Mouse (Mus musculus) forebrain, embryonic 10.5 days (tissue): ENCODE measurements at regions not wholly inside any gene's neighbourhood (a gene's known extent, or its start where the extent isn't known, plus 50 kb on each side); places are given as distances from the start of the nearest gene placed in this dataset.

Experiments used
- DNase-seq: peaks from one replicate; pipeline ENCODE4 v3.0.0-alpha.2; 2017; ENCODE audit warnings: low spot score; ENCODE audit errors: extremely low spot score
- H3K27ac ChIP-seq: fragments of 300-500 bp; sonication (generic); 2 replicates; pipeline ENCODE4 v1.5.1; 2016; ENCODE audit warnings: mild to moderate bottlenecking
- H3K27me3 ChIP-seq: fragments of 300-500 bp; sonication (generic); 2 replicates; pipeline ENCODE4 v1.6.1; 2016; ENCODE audit warnings: mild to moderate bottlenecking; ENCODE audit not compliant: poor library complexity, severe bottlenecking
- H3K36me3 ChIP-seq: fragments of 300-500 bp; sonication (generic); replicated peaks from 2 replicates; pipeline ENCODE4 v1.6.1; 2016; ENCODE audit warnings: mild to moderate bottlenecking, moderate library complexity
- H3K4me1 ChIP-seq: fragments of 300-500 bp; sonication (generic); 2 replicates; pipeline ENCODE4 v1.6.1; 2016
- H3K4me3 ChIP-seq: fragments of 300-500 bp; sonication (generic); 2 replicates; pipeline ENCODE4 v1.5.1; 2016; ENCODE audit warnings: mild to moderate bottlenecking, moderate library complexity
- H3K9me3 ChIP-seq: fragments of 300-500 bp; sonication (generic); 2 replicates; pipeline ENCODE4 v1.6.1; 2016; ENCODE audit warnings: mild to moderate bottlenecking, moderate library complexity
- WGBS: fragments of 180-500 bp; shearing (Covaris S2); methylation state at CpG from one replicate; pipeline ENCODE4 v1.1.7; 2016; 5-methylcytosine and 5-hydroxymethylcytosine counted together

DNA sequence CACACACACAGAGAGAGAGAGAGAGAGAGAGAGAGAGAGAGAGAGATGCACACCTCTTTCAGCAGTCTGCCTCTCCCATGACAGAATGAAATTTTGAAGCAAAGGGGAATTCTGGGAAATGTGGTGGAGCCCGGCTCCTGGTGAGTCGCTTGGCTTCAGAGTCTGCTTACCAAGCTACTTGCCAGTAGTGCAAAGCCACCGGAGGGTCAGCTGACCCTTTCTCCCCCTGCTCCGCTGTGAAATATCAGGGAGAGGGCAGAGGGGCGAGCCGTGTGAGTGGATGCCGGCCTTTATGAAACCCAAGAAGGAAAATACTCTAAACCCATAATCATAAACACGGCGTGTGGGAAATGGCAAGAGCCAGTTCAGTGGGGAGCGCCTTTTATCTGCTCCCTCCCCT lies 84.2 kb upstream of the Gsc start:
- no peak for DNase-seq
- Histone ChIP-seq H3K9me3 (no peaks in the 10 kb centered on the region), H3K4me1 (peaks cover 26% of the 10 kb centered on the region), H3K27ac (no peak overlapping the region), H3K27me3 (peaks cover 13% of the 10 kb centered on the region), H3K36me3 (no peaks in the 10 kb centered on the region), H3K4me3 (no peak overlapping the region)
- WGBS = 91% methylated on average over 10 of the region's 10 CpGs

DNA sequence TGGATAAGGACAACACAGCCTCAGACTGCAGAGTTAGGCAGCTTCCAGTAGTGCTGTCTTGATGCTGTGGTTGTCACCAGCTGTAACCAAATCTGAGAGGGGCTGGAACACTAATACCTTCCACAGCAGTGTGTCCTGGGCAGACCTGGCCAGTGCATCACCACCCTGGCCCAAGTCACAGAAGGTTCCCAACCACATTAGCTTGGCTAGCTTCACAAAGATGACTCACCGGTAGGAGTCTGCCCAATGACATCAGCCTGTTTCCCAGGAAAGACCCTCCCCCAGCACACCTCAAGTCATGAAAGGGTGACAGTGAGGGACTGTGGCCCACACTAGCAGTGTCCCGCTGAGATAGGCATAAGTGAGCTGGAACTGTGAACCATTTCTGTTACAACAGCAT lies 75.5 kb upstream of the Gsc start:
- Histone ChIP-seq H3K36me3 (no peaks in the 10 kb centered on the region), H3K9me3 (no peaks in the 10 kb centered on the region), H3K4me1 (peaks cover 16% of the 10 kb centered on the region), H3K27ac (no peak overlapping the region), H3K4me3 (no peak overlapping the region), H3K27me3 (peaks cover 19% of the 10 kb centered on the region)
- DNase-seq = no peak
- 83% methylated on average over 2 of the region's 2 CpGs for WGBS

DNA sequence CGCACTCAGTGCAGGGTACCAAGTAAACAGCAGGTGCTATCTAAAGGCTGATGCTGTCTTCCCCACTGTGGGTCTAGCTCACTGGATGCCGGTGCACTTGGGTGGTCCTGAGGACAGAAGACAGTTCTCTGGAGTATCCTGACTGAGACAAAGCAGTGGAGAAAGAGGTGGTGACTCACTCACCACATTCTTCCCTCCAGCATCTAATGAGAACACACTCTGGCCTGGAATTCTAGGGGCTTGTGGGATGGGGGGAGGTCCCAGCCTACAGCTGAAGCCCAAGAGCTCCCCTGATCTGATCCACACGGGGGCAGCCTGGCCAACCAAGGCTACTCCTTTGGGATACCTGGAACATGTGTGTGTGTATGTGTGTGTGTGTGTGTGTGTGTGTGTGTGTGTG lies 74.4 kb upstream of the Gsc start:
- no peak for DNase-seq
- no peak overlapping the region for H3K4me3 ChIP-seq
- 85% methylated on average over 3 of the region's 3 CpGs for WGBS
- H3K9me3 ChIP-seq = no peaks in the 10 kb centered on the region
- no peaks in the 10 kb centered on the region for H3K36me3 ChIP-seq
- H3K27me3 ChIP-seq = peaks cover 14% of the 10 kb centered on the region; the same call in 1 of the 2 replicates
- H3K27ac ChIP-seq = peak overlapping the region; percentile 40; the same call in 1 of the 2 replicates
- peaks cover 15% of the 10 kb centered on the region for H3K4me1 ChIP-seq

GRCm38 (mm10) chr12:104545993-104546769 lies 73.1 kb upstream of the Gsc start:
- Histone ChIP-seq H3K27me3 (peaks cover 14% of the 10 kb centered on the region; the same call in 1 of the 2 replicates), H3K9me3 (no peaks in the 10 kb centered on the region), H3K27ac (0 out of 2 replicates have a peak overlapping the region, but pooled peaks have one; percentile 37), H3K4me3 (no peak overlapping the region), H3K4me1 (peaks cover 12% of the 10 kb centered on the region), H3K36me3 (no peaks in the 10 kb centered on the region)
- WGBS = 83% methylated on average over 20 of the region's 20 CpGs
- DNase-seq = no peak

GRCm38 (mm10) chr12:104539911-104540310 lies 66.8 kb upstream of the Gsc start:
- peaks cover 6% of the 10 kb centered on the region for H3K4me1 ChIP-seq
- no peak overlapping the region for H3K27ac ChIP-seq
- no peaks in the 10 kb centered on the region for H3K27me3 ChIP-seq
- H3K36me3 ChIP-seq = no peaks in the 10 kb centered on the region
- 93% methylated on average over 7 of the region's 7 CpGs for WGBS
- DNase-seq = no peak
- H3K9me3 ChIP-seq = no peaks in the 10 kb centered on the region; the same call in 1 of the 2 replicates
- no peak overlapping the region for H3K4me3 ChIP-seq

DNA sequence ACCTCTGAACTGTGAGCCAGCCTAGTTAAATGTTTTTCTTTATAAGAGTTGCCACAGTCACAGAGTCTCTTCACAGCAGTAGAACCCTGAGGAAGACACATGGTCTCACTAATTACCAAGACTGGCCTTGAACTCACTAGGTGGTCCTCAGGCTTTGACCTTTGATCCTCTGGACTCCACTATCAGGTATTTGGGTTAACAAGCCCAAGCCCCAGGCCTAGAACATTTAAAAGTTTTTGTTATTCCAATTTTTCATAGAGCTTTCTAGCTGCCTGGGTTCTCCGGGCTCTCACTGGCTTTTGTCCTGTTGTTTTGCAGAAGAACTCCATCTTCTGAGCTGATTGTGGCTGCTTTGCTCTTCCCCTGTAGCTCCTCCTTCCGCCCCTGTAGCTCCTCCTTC lies 65.3 kb upstream of the Gsc start:
- no peak for DNase-seq
- Histone ChIP-seq H3K36me3 (no peaks in the 10 kb centered on the region), H3K27me3 (no peaks in the 10 kb centered on the region), H3K27ac (no peak overlapping the region), H3K4me3 (no peak overlapping the region), H3K4me1 (peaks cover 6% of the 10 kb centered on the region), H3K9me3 (no peaks in the 10 kb centered on the region; the same call in 1 of the 2 replicates)
- WGBS = 85% methylated on average over 2 of the region's 2 CpGs

DNA sequence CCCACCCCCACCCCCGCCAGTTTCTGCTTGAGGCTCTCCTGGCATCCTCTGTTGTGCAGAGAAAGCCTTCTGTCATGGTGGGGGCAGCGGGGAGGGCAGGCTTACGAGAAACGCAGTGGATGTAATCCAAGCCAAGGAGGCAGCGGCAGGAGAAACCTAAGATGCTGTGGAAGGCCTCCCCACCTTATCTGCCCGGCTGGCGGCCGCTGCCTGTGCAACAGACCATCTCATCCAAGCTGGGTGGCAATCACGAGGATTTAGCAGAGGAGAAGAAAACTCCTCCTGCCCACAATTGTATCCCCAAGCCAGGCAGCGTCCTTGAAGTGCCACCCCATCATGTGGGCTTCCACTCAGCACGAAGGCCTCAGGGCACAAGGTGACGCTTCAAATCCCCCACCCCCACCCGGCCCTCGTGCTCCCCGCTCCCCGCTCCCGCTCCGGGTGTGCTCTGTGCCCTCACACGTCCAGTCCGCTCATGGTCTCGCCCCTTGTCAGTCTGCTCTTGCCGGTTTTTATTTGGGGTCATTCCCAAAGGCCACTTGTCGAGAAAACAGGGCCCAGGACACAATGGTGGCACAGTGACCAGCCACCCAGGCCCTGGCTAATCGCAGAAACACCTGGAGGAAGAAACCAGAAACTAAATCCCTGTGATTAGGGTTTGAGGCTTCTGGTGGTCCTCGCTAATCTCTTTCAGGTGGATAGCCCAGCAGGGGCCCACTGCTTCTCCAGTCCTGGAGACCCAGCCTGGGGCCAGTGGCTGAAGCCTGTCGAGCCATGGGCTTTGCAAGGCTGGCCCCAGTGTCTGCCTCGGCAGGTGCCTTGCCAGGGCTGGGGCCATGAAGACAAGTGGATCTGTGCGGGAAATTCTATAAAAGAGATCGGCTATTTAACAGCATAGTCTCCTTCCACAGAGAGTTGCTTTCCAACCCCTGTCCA lies 58.6 kb upstream of the Gsc start:
- 7% methylated on average over 29 of the region's 29 CpGs for WGBS
- DNase-seq = no peak
- Histone ChIP-seq H3K36me3 (no peaks in the 10 kb centered on the region), H3K27me3 (peaks cover 30% of the 10 kb centered on the region), H3K4me3 (peak overlapping the region; percentile 3; the same call in 1 of the 2 replicates), H3K9me3 (no peaks in the 10 kb centered on the region; the same call in 1 of the 2 replicates), H3K27ac (peak overlapping the region; percentile 44), H3K4me1 (peaks cover 21% of the 10 kb centered on the region)

DNA sequence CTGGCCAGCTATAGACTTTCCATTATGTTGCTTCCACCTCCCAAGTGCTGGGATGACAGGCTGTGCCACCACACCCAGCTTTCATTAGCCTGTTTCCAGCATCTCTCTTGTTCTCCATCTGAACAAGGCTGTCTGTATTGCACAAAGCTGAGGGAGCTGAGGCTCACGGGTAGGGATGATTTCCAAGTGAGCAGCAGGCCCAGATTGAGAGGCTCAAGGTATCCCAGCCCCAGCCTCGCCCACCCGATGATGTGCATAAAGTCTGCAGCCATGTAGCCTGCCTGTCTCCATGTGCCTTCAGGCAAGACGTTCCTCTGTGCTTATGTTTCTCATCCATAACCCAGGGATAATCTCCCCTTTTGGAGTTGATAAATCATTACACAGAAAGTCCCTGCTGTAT lies 57.5 kb upstream of the Gsc start:
- Histone ChIP-seq H3K27me3 (peaks cover 30% of the 10 kb centered on the region), H3K27ac (no peak overlapping the region), H3K4me3 (no peak overlapping the region), H3K9me3 (peaks cover 8% of the 10 kb centered on the region), H3K36me3 (no peaks in the 10 kb centered on the region), H3K4me1 (peaks cover 17% of the 10 kb centered on the region)
- DNase-seq = no peak
- 77% methylated on average over 4 of the region's 4 CpGs for WGBS
